Mouse (Mus musculus): ENCODE measurements around the gene Errfi1.

Errfi1 gene

DNA sequence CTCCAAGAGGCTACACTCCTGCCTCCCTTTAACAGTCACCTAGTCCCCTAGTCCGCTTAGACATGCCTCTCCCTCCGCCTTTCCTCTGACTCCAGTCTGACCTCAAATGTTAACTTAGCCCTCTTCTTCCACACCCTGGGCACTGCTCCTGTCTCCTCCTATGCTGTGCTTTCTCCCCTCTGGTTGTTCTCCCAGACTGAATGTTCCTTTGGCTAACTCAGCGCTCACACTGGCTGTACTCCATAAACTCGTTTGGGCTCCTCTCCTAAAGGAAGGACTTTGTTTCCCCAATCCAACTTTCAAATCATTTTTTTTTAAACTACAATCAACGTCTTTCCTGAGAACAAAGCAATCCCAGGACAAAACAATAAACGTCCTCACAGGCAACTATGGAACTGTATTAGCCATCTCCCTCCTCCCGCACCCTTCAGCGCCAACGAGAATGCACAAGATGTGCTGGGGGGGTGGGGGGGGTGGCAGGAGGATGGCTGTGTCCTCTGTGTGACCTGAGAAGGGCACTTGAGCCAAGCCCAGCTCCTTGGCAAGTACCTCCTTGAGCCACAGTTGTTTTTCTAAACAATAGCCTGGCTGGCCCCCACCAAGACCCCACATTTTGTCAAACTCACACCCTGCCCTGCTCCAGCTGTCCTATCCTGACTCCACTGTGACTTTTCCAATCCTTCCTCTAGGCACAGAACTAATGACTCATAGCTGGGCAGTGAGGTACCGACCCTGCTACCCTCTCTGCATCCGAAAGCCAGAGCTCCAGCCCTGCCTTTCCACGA, 34.4 kb upstream of the Errfi1 start:
- Histone ChIP-seq H3K36me3 (ENCODE audit: insufficient read depth, low read length) (no peaks in the 10 kb centered on the region), H3K4me3 (replicated peaks; ENCODE audit: low read length) (no peak overlapping the region), H3K27me3 (ENCODE audit: insufficient read depth, low read length) (peaks cover 47% of the 10 kb centered on the region), H3K4me1 (replicated peaks; ENCODE audit: low read depth, low read length) (peaks cover 51% of the 10 kb centered on the region), H3K9me3 (ENCODE audit: low read length) (no peaks in the 10 kb centered on the region)
- TF ChIP-seq CTCF (conservative IDR thresholded peaks at IDR 0.05; ENCODE audit: low read length) (no peak), NANOG (IDR thresholded peaks at IDR 0.05; ENCODE audit: borderline replicate concordance, low read length) (no peak)

DNA sequence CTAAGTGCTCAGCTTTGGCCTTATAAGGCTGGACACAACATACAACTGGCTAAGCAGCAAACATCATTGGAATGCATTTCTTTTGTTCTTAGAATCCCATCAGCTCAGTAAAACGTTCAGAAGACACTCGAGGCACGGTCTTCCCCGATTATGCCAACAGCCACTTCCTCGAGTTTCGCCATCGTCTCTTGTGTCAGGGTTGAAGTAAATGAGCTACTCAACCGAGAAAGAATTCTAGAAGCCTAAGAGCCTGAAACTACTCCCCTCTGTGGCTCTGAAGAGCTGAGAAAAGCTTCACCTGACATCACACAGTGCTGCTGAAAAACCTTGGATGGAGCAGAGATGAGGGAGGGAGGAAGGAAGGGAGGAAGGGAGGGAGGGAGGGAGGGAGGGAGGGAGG, 32.3 kb upstream of the Errfi1 start:
- TF ChIP-seq POU5F1 (IDR thresholded peaks at IDR 0.05; ENCODE audit: borderline replicate concordance, low read length) (no peak), CTCF (conservative IDR thresholded peaks at IDR 0.05; ENCODE audit: low read length) (no peak), NANOG (IDR thresholded peaks at IDR 0.05; ENCODE audit: borderline replicate concordance, low read length) (no peak)
- Histone ChIP-seq H3K36me3 (ENCODE audit: insufficient read depth, low read length) (no peaks in the 10 kb centered on the region), H3K4me1 (replicated peaks; ENCODE audit: low read depth, low read length) (peaks cover 70% of the 10 kb centered on the region), H3K4me3 (replicated peaks; ENCODE audit: low read length) (no peak overlapping the region), H3K9me3 (ENCODE audit: low read length) (no peaks in the 10 kb centered on the region), H3K27me3 (ENCODE audit: insufficient read depth, low read length) (peaks cover 47% of the 10 kb centered on the region)

DNA sequence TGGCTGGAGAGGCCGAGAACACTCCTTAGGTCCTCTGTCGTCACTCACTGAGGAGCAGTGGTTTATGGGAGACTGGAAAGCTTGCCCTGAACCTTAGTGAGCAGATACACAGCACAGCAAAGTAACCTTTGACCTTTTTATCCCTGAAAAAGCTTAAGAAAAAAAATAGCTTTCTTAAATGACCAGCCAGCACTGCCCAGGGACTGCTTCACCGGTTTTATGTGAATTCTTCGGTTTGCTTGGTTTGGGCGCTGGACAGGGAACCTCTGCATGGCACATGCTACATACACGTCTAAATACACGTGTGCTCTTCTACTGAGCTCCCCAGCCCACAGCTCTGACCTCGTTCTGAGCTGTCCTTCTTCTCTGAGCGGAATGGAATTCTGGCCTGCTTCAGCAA, 31.1 kb upstream of the Errfi1 start:
- Histone ChIP-seq H3K9me3 (ENCODE audit: low read length) (no peaks in the 10 kb centered on the region), H3K4me3 (replicated peaks; ENCODE audit: low read length) (no peak overlapping the region), H3K27me3 (ENCODE audit: insufficient read depth, low read length) (peaks cover 49% of the 10 kb centered on the region), H3K36me3 (ENCODE audit: insufficient read depth, low read length) (no peaks in the 10 kb centered on the region), H3K4me1 (replicated peaks; ENCODE audit: low read depth, low read length) (peaks cover 78% of the 10 kb centered on the region)
- no peak for TF ChIP-seq NANOG (IDR thresholded peaks at IDR 0.05; ENCODE audit: borderline replicate concordance, low read length)
- no peak for TF ChIP-seq CTCF (conservative IDR thresholded peaks at IDR 0.05; ENCODE audit: low read length)
- no peak for TF ChIP-seq POU5F1 (IDR thresholded peaks at IDR 0.05; ENCODE audit: borderline replicate concordance, low read length)

DNA sequence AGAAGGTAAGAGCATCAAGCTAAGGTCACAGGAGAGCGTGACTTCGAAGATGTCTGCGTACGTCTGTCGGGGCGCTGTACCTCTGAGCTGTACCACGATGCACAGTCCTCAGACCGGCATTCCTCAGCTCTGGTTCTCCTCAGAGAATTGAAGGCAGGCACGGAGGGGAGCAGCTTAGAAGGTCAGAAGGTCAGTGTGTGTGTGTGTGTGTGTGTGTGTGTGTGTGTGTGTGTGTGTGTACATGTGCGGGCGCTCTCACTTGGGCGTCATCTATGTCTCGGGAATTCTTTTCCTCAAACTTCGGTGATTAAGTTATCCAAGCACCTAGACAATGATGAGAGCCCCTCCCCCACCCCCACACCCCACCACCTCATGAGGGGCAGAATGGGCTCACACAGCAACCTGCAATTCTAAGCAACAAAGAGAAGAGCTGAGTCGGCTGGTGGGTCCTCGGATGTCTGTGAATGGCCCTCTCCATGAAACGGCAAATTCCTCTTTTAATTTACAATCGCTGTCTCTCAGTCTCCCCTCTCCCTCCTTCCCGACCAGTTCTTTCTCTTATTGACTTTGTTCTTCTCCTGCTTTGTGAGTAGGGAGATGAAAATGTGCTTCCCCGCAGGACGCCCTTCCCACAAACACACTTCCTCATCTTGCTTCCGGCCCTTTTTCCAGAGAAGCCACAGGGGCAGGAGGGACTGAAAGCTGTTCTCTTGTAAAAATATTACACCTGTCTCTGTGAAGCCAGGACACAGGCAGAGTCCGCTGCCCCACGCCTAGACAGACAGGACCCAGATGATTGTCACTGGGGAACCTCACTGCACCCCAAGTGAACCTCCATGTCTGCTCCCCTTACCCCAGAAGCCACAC, 29.9 kb upstream of the Errfi1 start:
- no peaks in the 10 kb centered on the region for H3K9me3 ChIP-seq (ENCODE audit: low read length)
- no peak for TF ChIP-seq NANOG (IDR thresholded peaks at IDR 0.05; ENCODE audit: borderline replicate concordance, low read length)
- TF ChIP-seq CTCF (conservative IDR thresholded peaks at IDR 0.05; ENCODE audit: low read length): no peak
- TF ChIP-seq POU5F1 (IDR thresholded peaks at IDR 0.05; ENCODE audit: borderline replicate concordance, low read length): no peak
- peaks cover 46% of the 10 kb centered on the region for H3K27me3 ChIP-seq (ENCODE audit: insufficient read depth, low read length)
- H3K4me1 ChIP-seq (replicated peaks; ENCODE audit: low read depth, low read length): peaks cover 75% of the 10 kb centered on the region
- no peak overlapping the region for H3K4me3 ChIP-seq (replicated peaks; ENCODE audit: low read length)
- H3K36me3 ChIP-seq (ENCODE audit: insufficient read depth, low read length): no peaks in the 10 kb centered on the region

DNA sequence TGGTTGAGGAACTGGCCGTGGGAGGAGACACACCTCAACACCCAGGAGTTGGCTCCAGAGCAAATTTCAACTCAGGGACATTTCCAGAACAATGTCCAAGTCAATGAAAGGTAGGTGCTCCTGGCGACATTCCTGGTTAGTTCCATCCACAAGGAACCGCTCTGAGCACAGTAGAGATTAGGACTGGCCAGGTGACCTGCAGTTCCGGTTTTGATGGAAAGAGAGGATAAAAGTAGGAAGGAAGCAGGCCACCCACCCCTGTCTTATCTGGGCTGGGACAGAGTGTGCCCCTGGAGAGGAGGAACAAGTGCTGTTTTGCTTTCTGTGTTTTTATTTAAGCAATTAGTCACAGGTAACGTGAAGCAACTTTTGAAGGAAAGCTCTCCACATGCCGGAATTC, 28.8 kb upstream of the Errfi1 start:
- Histone ChIP-seq H3K9me3 (ENCODE audit: low read length) (no peaks in the 10 kb centered on the region), H3K4me1 (replicated peaks; ENCODE audit: low read depth, low read length) (peaks cover 65% of the 10 kb centered on the region)
- TF ChIP-seq CTCF (conservative IDR thresholded peaks at IDR 0.05; ENCODE audit: low read length) (no peak), POU5F1 (IDR thresholded peaks at IDR 0.05; ENCODE audit: borderline replicate concordance, low read length) (no peak), NANOG (IDR thresholded peaks at IDR 0.05; ENCODE audit: borderline replicate concordance, low read length) (no peak)

DNA sequence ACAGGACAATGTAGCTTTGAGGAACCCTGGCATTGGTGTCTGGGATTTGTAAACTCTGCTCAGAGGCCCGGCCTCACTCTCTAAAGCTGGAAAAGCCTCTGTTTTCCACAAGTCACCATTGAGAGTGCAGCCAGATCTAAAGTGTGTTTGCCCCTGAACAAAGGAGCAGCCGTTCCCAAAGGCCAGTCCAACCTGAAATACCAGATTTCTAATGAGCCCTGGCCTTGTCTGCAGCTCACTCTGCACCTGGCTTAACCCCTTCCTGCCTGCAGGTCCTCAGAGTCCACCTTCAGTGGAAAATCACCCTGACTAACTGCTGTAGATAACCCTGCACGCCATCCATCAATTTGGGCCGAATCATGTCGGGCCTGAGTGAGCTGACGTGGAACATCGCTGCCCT, 28.2 kb upstream of the Errfi1 start:
- Histone ChIP-seq H3K27me3 (ENCODE audit: insufficient read depth, low read length) (peaks cover 40% of the 10 kb centered on the region), H3K9me3 (ENCODE audit: low read length) (no peaks in the 10 kb centered on the region), H3K4me1 (replicated peaks; ENCODE audit: low read depth, low read length) (peaks cover 62% of the 10 kb centered on the region), H3K4me3 (replicated peaks; ENCODE audit: low read length) (no peak overlapping the region), H3K36me3 (ENCODE audit: insufficient read depth, low read length) (no peaks in the 10 kb centered on the region)
- TF ChIP-seq NANOG (IDR thresholded peaks at IDR 0.05; ENCODE audit: borderline replicate concordance, low read length) (no peak), POU5F1 (IDR thresholded peaks at IDR 0.05; ENCODE audit: borderline replicate concordance, low read length) (no peak), CTCF (conservative IDR thresholded peaks at IDR 0.05; ENCODE audit: low read length) (no peak)

More for the DNA sequence above, 28.8 kb upstream of the Errfi1 start:
- no peak overlapping the region for H3K4me3 ChIP-seq (replicated peaks; ENCODE audit: low read length)
- H3K36me3 ChIP-seq (ENCODE audit: insufficient read depth, low read length): no peaks in the 10 kb centered on the region
- H3K27me3 ChIP-seq (ENCODE audit: insufficient read depth, low read length): peaks cover 42% of the 10 kb centered on the region

DNA sequence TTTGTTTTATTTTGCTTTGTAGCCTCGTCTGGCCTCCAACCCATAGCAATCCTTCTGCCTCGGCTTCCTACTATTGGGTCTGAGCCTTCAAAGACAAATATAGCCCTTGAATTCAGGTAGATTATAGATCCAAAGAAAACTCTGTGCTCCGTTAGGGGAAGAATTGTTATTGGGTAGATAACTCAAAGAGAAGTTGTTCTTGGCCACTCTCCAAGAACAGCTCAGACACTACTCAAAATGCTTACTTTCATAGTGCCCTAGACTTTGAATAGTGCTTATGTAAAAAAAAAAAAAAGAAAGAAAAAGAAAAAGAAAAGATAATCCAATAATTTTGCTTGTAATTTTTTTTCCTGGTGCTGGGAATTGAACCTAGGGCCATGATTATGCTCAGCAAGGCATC, 22.4 kb upstream of the Errfi1 start:
- H3K4me3 ChIP-seq (replicated peaks; ENCODE audit: low read length): no peak overlapping the region
- no peaks in the 10 kb centered on the region for H3K36me3 ChIP-seq (ENCODE audit: insufficient read depth, low read length)

DNA sequence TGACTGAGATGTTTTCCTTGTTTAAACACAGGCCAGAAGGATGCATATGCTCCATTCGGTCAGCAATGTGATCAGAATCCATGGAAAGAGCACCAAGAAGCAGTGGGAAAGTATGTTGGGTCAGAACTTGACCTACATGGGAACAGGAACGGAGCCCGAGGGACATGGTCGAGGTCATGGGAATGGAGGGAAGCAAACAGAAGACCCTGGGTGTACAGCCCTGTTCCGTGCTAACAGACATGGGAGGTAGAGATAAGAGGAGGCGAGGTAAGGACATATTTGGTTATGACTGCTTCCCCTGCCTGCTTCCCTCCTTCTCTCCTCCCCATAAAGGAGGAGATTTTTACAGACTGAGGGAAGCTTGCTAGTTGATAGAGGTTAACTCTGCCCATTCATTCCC, 21.8 kb upstream of the Errfi1 start:
- peaks cover 27% of the 10 kb centered on the region for H3K27me3 ChIP-seq (ENCODE audit: insufficient read depth, low read length)
- H3K36me3 ChIP-seq (ENCODE audit: insufficient read depth, low read length): no peaks in the 10 kb centered on the region
- H3K4me1 ChIP-seq (replicated peaks; ENCODE audit: low read depth, low read length): peaks cover 16% of the 10 kb centered on the region
- H3K4me3 ChIP-seq (replicated peaks; ENCODE audit: low read length): no peak overlapping the region
- TF ChIP-seq NANOG (IDR thresholded peaks at IDR 0.05; ENCODE audit: borderline replicate concordance, low read length): no peak
- TF ChIP-seq CTCF (conservative IDR thresholded peaks at IDR 0.05; ENCODE audit: low read length): no peak
- no peak for TF ChIP-seq POU5F1 (IDR thresholded peaks at IDR 0.05; ENCODE audit: borderline replicate concordance, low read length)
- no peaks in the 10 kb centered on the region for H3K9me3 ChIP-seq (ENCODE audit: low read length)

More for the DNA sequence above, 22.4 kb upstream of the Errfi1 start:
- no peaks in the 10 kb centered on the region for H3K9me3 ChIP-seq (ENCODE audit: low read length)
- peaks cover 26% of the 10 kb centered on the region for H3K27me3 ChIP-seq (ENCODE audit: insufficient read depth, low read length)
- TF ChIP-seq POU5F1 (IDR thresholded peaks at IDR 0.05; ENCODE audit: borderline replicate concordance, low read length) (no peak), CTCF (conservative IDR thresholded peaks at IDR 0.05; ENCODE audit: low read length) (no peak), NANOG (IDR thresholded peaks at IDR 0.05; ENCODE audit: borderline replicate concordance, low read length) (no peak)
- peaks cover 16% of the 10 kb centered on the region for H3K4me1 ChIP-seq (replicated peaks; ENCODE audit: low read depth, low read length)

Measured in E14TG2a.4 (cell line).